Mouse (Mus musculus) cerebellum, adult 2 months (tissue): Measurements from ENCODE around the gene Ppp1r37. TPM values are rescaled to one million over a fixed set of nuclear protein-coding genes. Genes with fewer than 3 reads are reported as not detected.

Source experiments
- DNase-seq, 2 experiments: peaks; one replicate each; pipeline ENCODE4 v3.0.0; 2021
- H3K27ac ChIP-seq: fragments of 200-500 bp; 2 replicates; pipeline ENCODE4 v1.5.1; 2012; ENCODE audit warnings: low read length, control low read depth, inconsistent platforms; ENCODE audit not compliant: insufficient read depth
- H3K27me3 ChIP-seq: fragments of 200-500 bp; 2 replicates; pipeline ENCODE4 v1.6.1; 2012; ENCODE audit warnings: inconsistent platforms, mild to moderate bottlenecking, low read length, moderate library complexity; ENCODE audit not compliant: control insufficient read depth, insufficient read depth
- H3K4me1 ChIP-seq: fragments of 200-500 bp; 2 replicates; pipeline ENCODE4 v1.6.1; 2011; ENCODE audit warnings: low read length; ENCODE audit not compliant: control insufficient read depth, insufficient read depth
- H3K4me3 ChIP-seq: fragments of 200-500 bp; replicated peaks from 2 replicates; pipeline ENCODE3; 2011; ENCODE audit warnings: mild to moderate bottlenecking, low read depth, low read length, control low read depth; ENCODE audit not compliant: insufficient read depth
- CTCF ChIP-seq: fragments of 200-500 bp; IDR thresholded peaks from 2 replicates; pipeline ENCODE4 v1.5.1; 2011; ENCODE audit warnings: low read depth, mild to moderate bottlenecking, control low read depth, low read length, moderate library complexity, borderline replicate concordance; ENCODE audit not compliant: insufficient read depth
- POLR2A ChIP-seq: fragments of 200-500 bp; IDR thresholded peaks from 2 replicates; pipeline ENCODE4 v1.6.1; 2011; ENCODE audit warnings: low read length, control low read depth, borderline replicate concordance; ENCODE audit not compliant: insufficient read depth
- WGBS: fragments of 180-500 bp; shearing (Covaris S2); methylation state at CpG from one replicate; pipeline ENCODE4 v1.1.7; 2018; 5-methylcytosine and 5-hydroxymethylcytosine counted together
- polyA plus RNA-seq: library from polyadenylated mRNA; depleted of rRNA; stranded (reverse); fragments of >200 nt; gene quantifications from 2 replicates; pipeline ENCODE4 v1.2.3, GENCODE M21; 2012

Gene Ppp1r37
- polyA plus RNA-seq, 1 experiment: 136 TPM

DNA sequence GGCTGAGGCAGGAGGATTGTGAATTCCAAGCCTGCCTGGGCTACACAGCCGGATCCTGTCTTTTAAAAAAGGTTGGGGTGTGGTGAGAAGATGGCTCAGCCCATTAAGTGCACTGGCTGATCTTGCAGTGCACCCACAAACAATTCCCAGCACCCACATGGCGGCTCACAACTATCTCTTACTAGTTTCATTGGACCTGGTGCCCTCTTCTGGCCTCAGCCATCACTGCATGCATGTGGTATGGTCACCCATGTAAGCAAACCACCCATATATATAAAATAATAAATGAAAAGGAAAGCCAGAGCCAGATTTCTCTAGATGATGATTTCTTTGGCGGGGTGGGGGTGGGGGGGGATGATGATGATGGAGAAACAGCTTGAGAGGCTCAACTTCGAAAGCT lies 1.6 kb upstream of the Ppp1r37 start:
- peaks cover 3% of the 10 kb centered on the region for H3K4me1 ChIP-seq
- H3K4me3 ChIP-seq: no peak overlapping the region
- no peaks in the 10 kb centered on the region for H3K27me3 ChIP-seq
- 93% methylated on average over 4 of the region's 4 CpGs for WGBS
- H3K27ac ChIP-seq: no peak overlapping the region
- DNase-seq: no peak
- TF ChIP-seq CTCF (no peak; the same call in 1 of the 2 replicates), POLR2A (no peak)

DNA sequence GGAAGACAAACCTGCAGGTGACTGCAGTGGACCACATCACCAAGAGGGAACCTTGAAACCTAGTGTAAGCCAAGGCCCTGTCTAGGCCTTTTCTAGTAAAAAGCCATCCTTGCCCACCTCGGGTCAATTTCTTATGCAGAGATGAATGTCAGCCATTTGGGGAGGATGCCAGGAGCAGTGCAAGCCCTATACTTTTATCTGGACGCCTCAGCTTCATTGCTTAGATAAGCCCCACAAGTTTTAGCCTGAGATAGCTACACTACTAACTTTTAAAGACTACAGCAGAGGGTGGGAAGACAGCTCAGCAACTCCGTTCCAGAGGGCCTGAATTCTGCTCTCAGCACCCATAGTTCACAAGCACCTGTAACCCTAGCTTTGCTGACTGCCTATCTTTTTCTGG lies 1.0 kb upstream of the Ppp1r37 start:
- 89% methylated on average over 3 of the region's 3 CpGs for WGBS
- DNase-seq: no peak
- H3K4me3 ChIP-seq: no peak overlapping the region
- no peak for TF ChIP-seq CTCF
- no peak for TF ChIP-seq POLR2A
- H3K27me3 ChIP-seq: no peaks in the 10 kb centered on the region
- peaks cover 8% of the 10 kb centered on the region for H3K4me1 ChIP-seq
- H3K27ac ChIP-seq: no peak overlapping the region

DNA sequence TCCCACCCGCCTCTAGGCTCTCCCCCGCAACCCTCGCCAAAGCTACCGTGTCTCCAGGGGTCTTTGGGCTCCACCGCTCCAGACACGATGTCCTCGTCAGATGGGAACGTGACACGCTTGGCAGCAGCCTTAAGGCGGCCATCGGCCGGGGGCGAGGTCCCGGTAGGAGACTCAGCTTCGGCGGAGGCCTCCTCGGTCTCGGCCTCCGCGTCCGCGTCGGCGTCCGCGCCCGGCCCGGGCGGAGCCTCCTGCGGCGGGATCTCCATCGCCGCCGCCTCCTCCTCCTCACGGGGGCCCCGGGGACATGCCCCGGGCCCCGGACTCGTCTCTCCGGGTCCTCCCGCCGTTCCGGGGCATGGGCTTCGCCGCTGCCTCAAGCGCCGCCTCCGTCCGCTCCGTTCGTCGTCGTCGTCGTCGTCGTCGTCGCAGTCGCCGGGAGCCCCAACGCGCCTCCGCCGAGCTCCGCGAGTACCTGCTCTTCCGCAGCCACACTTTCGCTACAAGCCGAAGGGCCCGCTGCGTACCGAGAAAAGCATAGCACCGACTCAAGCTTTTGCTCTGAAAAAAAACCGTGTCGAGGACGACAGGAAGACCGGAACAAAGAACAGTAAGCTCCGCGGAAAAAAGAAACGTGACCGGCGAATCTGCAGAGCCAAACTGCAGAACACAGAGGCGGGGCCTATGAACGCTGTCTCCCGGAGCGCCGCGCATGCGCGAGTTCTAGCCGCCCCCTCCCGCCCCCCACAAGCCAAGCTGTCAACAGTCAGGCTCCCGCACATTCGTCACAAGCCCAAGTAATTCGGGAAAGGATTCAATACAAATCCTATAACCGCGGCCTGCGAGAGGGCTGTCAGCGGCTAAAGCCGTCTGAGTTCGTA lies 872 bp downstream of the Ppp1r37 start:
- Histone ChIP-seq H3K4me1 (peaks cover 27% of the 10 kb centered on the region), H3K27me3 (no peaks in the 10 kb centered on the region), H3K4me3 (peak overlapping the region; percentile 91), H3K27ac (peak overlapping the region; percentile 97)
- peak; percentile 30; the same call in 1 of the 2 replicates for TF ChIP-seq POLR2A
- TF ChIP-seq CTCF: no peak
- peak; percentile 89 to 94 for DNase-seq
- WGBS: under 1% methylated on average over 100 of the region's 102 CpGs

DNA sequence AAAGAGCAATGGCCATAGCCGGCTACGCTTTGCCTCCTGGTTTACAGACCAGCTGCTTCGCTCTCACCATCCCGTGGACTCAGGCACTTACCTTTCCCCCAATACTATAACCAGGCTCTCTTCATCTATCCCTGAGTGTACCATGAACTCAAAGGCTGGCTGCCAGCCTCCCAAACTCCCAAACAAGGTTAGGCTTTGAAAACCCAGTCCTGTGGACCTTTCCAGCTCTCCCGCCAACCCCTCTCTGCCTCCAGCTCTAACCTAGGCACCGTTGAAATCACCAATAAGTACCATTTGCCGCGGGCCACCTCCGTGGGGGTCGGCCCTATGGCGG lies 1.5 kb downstream of the Ppp1r37 start:
- 1% methylated on average over 11 of the region's 11 CpGs for WGBS
- H3K27ac ChIP-seq: peak overlapping the region; percentile 97
- H3K27me3 ChIP-seq: no peaks in the 10 kb centered on the region
- peak overlapping the region; percentile 91 for H3K4me3 ChIP-seq
- no peak for DNase-seq
- TF ChIP-seq CTCF (no peak), POLR2A (no peak)
- H3K4me1 ChIP-seq: peaks cover 33% of the 10 kb centered on the region

DNA sequence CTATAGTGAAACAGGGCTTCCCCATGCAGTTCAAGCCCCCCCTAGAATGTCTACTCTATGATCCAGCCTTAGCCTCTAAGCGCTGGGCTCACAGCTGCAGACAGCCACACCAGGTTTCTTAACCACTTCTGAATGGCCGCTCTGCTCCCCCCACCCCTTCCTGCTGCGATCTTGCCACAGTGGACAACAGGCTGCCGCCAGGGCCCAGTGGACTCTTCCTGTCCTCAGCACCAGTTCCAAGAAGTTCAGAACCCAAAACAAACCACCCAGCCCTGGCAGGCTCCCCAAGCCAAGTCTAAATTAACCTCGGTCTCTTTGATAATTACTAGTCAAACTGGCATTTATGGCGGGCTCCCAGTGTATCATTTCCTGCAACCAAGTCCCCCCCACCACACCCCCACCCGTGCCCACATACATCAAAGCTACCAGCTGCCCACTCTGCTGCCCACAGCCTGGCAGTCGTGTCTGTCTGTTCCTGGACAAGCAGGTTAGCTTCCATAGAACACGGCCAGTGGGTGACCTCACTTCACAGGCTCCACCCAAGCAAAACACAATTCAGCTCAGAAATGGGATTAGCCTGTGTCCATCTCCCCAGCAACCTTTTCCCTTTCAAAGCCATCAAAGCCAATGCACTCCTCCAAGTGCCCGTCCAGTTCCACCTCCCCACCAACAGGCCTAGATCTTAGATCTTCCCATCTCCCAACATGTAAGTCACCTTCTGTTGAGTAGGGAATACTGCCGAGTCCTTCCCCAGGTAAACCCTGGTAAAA lies 2.2 kb downstream of the Ppp1r37 start:
- H3K4me3 ChIP-seq: peak overlapping the region; percentile 91
- TF ChIP-seq POLR2A: 0 out of 2 replicates have a peak, but pooled peaks have one; percentile 14
- no peak for TF ChIP-seq CTCF
- no peak overlapping the region for H3K27ac ChIP-seq
- DNase-seq: no peak
- WGBS: 2% methylated on average over 11 of the region's 11 CpGs
- H3K27me3 ChIP-seq: no peaks in the 10 kb centered on the region
- H3K4me1 ChIP-seq: peaks cover 35% of the 10 kb centered on the region

DNA sequence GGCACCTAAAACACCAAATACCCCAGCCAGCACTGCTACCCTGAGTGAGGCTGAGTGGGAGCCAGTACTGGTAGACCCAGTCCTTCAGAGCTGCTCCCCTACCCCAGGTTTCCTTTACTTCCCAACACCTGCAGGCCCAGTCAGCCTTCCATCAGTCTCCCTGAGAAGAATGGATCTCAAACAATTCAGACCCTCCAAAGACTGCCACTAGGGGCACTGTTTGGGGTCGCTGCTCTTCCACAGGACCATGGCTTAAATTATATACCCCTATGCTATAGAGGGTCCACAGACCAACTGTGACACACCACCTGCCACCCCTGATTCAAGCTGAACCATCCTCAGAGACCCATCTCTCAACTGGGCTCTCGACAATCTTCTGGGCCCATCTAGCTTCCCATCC lies 3.9 kb downstream of the Ppp1r37 start:
- WGBS: 42% methylated on average over 2 of the region's 2 CpGs
- Histone ChIP-seq H3K27me3 (no peaks in the 10 kb centered on the region), H3K27ac (no peak overlapping the region)

DNA sequence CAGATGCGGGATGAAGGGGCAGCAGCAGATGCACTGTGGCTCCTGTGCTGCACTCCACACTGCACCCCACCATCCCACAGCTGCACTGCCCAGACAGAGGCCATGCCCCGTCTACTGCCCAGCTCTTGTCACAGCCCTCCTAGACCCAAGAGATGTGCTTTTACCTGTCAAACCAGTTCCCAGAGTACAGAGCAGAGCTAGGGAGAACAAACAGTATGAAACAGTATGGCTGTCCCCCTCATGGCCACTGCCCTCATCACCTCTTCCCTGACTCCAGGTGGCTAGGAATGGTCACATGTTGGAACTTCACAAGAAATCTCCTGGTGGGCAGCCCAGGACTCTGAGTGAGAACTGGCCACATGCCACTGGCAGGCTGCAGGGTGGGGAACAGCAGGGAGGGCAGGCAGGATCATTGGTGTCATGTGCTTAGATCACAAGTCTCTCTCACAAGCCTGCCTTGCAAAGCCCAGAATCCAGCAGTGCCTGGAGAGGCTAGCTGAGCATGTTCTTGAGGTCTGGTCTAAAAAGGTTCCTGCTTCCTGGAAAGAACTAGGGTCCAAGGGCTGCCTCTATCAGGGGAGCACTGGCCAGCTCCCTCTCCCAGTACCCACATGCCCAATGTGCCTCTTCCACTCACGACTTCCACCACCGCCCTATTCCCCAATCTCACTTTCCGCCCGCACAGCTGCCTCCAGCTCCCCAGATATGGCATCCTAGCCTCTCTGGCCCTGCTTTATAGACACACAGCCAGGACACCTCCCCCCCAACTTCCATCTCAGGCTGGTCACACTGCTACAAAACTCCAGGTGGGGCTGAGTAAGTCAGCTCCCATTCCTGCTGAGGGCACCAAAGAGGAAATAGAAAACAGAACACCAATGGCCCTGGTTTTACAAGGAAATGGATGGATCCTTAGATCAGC lies 4.6 kb downstream of the Ppp1r37 start:
- 73% methylated on average over 6 of the region's 6 CpGs for WGBS
- TF ChIP-seq POLR2A (no peak), CTCF (no peak)
- Histone ChIP-seq H3K4me1 (peaks cover 46% of the 10 kb centered on the region), H3K27ac (peak overlapping the region; percentile 13; the same call in 1 of the 2 replicates), H3K4me3 (no peak overlapping the region), H3K27me3 (no peaks in the 10 kb centered on the region)
- DNase-seq: no peak

More for the DNA sequence above, 3.9 kb downstream of the Ppp1r37 start:
- peak; percentile 38; the same call in 1 of the 2 replicates for TF ChIP-seq CTCF
- TF ChIP-seq POLR2A: no peak
- DNase-seq: no peak
- Histone ChIP-seq H3K4me3 (no peak overlapping the region), H3K4me1 (peaks cover 44% of the 10 kb centered on the region)
